Mouse (Mus musculus): Measurements from ENCODE around the gene Rgs10. TPM values are rescaled to one million over a fixed set of nuclear protein-coding genes. Genes with fewer than 3 reads are reported as not detected.

The Rgs10 gene
- polyA plus RNA-seq, 1 experiment: 9.9 TPM

DNA sequence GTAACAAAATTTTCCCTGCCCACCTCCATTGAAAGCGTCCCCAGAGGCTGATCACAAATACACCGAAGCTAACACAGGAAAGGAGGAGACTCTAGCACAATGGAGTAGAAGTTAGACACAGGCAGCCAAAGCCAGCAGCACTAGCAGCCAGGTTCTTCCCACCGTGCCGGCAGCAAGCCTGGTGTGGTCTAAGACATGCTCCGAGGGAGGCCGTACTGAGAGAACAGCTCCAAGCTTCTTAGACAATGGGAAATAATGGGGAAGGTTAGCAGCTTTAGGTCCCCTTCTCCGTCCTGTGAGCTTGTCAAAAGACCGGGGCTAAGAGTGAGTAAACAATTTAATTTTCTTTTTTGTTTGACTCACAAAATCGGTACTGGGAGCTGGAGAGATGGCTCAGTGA lies 1.1 kb upstream of the Rgs10 start:
- Histone ChIP-seq H3K4me1 (ENCODE audit: control insufficient read depth, insufficient read depth, insufficient read length, low read length) (no peaks in the 10 kb centered on the region), H3K27ac (replicated peaks; ENCODE audit: low read depth, low read length) (no peak overlapping the region), H3K4me3 (ENCODE audit: insufficient read depth, low read depth, low read length) (no peak overlapping the region)

DNA sequence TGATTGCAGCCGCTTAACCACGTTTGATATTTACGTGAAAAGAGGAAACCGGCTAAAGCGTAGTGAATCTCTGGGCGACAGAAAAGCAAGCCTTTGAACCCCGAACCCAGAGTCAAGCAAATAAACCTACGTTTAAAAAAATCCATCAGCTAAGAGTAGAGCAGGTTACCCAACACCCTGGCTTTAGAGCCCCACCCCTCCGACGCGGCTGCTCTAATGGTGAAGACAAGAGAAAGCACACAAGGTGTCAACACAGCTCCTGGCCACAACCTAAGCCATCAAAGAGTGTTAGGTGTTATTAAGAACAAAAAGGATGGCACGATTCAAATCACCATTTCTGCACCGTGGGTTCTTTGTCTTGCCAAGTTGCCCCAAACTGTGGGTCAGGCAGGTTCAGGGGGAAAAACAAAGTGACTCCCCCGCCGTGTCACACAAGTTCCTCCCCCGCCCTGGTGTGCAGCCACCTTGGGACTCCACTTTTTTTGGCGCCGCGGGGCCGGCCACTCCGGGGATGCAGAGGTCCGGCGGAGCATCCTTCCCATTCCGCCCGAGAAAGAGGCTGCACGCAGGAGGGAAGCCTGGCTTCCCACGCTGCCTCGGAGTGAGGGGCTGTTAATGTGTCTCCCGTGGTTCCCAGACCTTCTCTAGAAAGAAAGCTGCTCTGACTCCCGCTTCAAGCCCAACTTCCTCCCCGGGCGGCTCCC lies 1.2 kb downstream of the Rgs10 start:
- H3K4me3 ChIP-seq (ENCODE audit: insufficient read depth, low read depth, low read length): peak overlapping the region; percentile 77
- no peaks in the 10 kb centered on the region; the same call in 1 of the 2 replicates for H3K4me1 ChIP-seq (ENCODE audit: control insufficient read depth, insufficient read depth, insufficient read length, low read length)
- no peak overlapping the region for H3K27ac ChIP-seq (replicated peaks; ENCODE audit: low read depth, low read length)

DNA sequence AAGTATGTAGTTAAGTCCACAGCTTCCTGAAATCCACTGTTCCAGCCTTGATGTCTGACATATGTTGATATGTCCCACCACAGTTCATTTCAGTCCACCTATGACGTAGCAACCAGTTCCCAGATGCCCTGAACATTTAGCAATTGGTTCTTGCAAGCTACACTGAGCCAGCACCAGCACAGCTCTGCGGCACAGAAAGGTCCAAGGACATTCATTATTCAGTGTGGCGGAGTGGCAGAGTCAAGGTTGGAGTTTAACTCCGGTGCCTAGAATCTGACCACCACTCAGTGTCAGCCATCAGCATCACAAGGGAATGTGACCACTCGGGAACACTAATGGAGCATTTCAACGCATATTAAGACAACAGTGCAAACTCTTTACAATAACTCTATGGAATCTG lies 1.9 kb downstream of the Rgs10 start:
- Histone ChIP-seq H3K4me3 (ENCODE audit: insufficient read depth, low read depth, low read length) (peak overlapping the region; percentile 77), H3K4me1 (ENCODE audit: control insufficient read depth, insufficient read depth, insufficient read length, low read length) (no peaks in the 10 kb centered on the region; the same call in 1 of the 2 replicates), H3K27ac (replicated peaks; ENCODE audit: low read depth, low read length) (no peak overlapping the region)

DNA sequence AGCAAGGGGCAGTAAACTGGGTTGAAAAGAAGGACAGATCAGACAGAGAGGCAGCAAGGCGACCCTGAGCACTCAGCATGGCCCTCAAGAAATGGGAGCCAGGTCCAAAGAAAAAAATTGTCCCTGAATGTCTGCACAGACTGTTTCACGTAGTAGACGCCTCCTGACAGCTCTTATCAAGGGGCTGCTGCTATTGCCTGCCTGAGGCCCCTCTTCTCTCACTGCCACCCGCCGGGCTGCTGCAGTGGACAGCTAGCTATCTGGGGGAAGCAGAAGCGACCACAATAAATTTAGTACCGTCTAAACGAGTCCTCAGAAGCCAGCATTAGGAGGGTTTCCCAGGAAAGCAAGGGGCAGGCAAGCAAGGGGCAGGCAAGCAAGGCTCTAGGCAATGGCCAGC lies 4.1 kb downstream of the Rgs10 start:
- no peak overlapping the region for H3K4me3 ChIP-seq (ENCODE audit: insufficient read depth, low read depth, low read length)
- H3K27ac ChIP-seq (replicated peaks; ENCODE audit: low read depth, low read length): no peak overlapping the region
- no peaks in the 10 kb centered on the region; the same call in 1 of the 2 replicates for H3K4me1 ChIP-seq (ENCODE audit: control insufficient read depth, insufficient read depth, insufficient read length, low read length)

DNA sequence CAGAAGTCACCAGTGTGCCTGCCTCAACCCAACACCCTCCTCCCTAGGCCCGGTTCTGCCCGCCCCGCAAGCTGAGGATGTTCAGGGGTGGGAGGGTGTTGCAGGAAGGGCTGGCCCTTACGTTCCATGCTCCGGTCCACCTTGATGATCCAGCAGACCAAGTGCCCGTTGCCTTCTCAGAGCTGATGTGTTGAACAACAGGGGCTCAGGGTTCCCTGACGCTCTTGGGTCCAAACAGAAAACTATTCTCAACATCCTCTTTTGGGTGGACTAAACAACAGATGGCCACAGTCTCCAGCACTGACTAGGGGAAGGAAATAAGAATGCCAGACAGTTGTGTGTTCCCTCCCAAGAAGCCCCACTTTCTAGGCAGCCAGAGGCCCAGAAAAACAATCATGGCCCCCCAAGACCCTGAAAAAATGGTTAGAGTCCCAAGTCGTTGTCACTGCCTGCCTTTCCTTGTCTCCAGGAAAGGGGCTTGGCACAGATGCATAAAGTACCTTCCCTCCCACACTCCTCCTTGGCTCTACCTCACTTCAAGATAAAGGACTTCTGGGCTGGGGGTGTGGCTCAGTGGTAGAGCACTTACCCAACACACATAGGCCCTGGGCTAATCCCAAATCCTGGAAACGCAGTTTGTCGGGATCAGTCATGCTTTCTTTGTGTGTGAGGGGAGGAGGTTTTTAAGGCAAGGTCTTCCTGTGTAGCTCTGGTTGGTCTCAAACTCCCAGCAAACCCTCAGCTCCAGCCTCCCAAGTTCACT lies 6.3 kb downstream of the Rgs10 start:
- Histone ChIP-seq H3K4me3 (ENCODE audit: insufficient read depth, low read depth, low read length) (peak overlapping the region; percentile 38), H3K27ac (replicated peaks; ENCODE audit: low read depth, low read length) (peak overlapping the region; percentile 66), H3K4me1 (ENCODE audit: control insufficient read depth, insufficient read depth, insufficient read length, low read length) (no peaks in the 10 kb centered on the region; the same call in 1 of the 2 replicates)

DNA sequence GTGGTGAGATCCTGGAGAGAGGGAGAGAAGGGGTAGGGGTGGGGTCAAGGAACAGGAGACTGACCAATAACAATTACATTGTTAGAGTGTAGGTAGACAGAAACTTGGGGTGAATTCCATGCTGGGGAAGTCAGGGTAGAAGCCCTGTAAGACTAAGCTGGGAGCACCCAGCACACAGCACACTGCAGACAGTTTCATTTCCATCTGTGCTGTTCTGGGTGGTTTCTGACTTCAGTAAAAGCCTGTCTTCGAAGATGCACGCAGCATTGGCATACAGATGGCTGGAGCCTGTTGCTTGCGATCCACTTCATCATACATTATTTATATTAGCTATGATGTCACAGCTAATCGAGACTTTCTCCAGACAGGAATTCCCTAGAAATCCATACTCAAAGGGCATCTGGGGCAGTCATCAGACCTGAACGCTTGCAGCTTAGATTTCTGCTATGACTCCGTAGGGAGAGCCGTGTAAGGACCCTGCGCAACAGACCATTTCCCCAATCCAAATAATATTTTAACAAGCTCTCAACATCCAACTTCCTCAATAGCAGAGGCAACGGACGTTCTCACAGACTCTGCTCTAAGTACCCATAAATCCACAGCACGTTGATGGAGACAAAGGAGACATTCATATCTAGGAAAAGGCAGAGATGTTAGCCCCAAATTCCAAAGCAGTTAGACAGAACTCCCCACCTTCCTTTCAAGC lies 7.7 kb downstream of the Rgs10 start:
- H3K4me1 ChIP-seq (ENCODE audit: control insufficient read depth, insufficient read depth, insufficient read length, low read length): no peaks in the 10 kb centered on the region; the same call in 1 of the 2 replicates
- H3K4me3 ChIP-seq (ENCODE audit: insufficient read depth, low read depth, low read length): no peak overlapping the region
- H3K27ac ChIP-seq (replicated peaks; ENCODE audit: low read depth, low read length): no peak overlapping the region

DNA sequence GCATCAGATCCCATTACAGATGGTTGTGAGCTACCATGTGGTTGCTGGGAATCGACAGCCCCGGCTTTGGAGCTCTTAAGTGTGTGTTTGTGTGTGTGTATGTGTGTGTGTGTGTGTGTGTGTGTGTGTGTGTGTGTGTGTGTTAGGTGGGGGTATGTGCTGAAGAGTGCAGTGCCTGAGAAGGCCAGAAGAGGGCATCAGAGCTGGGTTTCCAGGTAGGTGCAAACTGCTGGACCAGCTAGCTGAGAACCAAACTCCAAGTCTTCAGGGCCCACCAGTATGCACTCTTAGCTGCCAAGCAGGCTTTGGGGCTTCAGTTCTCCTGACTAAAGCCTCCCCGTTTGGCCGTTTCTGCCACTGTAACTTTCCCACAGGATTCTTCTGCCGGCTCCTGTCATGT lies 10.3 kb downstream of the Rgs10 start:
- Histone ChIP-seq H3K4me1 (ENCODE audit: control insufficient read depth, insufficient read depth, insufficient read length, low read length) (no peaks in the 10 kb centered on the region; the same call in 1 of the 2 replicates), H3K27ac (replicated peaks; ENCODE audit: low read depth, low read length) (no peak overlapping the region), H3K4me3 (ENCODE audit: insufficient read depth, low read depth, low read length) (no peak overlapping the region)

DNA sequence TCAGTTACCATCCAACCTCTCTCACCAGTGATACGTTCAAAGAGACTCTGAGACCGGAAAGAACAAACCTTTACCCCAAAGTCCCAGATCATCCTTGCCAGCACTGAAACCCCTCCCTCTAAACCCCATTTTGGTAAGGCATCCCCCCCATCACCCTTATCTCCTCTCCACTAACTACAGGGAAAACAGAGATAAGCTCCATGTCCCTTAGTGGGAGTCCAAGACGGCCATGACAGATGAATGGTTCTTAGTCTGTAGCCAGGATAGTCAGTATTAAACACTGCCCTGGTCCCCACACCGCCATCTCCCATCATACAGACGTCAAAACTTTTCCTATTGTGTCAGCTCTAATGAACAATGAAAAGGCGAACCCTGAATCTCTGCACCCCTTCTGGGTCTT lies 14.6 kb downstream of the Rgs10 start:
- Histone ChIP-seq H3K4me1 (ENCODE audit: control insufficient read depth, insufficient read depth, insufficient read length, low read length) (peaks cover under 1% of the 10 kb centered on the region; the same call in 1 of the 2 replicates), H3K4me3 (ENCODE audit: insufficient read depth, low read depth, low read length) (no peak overlapping the region), H3K27ac (replicated peaks; ENCODE audit: low read depth, low read length) (no peak overlapping the region)

DNA sequence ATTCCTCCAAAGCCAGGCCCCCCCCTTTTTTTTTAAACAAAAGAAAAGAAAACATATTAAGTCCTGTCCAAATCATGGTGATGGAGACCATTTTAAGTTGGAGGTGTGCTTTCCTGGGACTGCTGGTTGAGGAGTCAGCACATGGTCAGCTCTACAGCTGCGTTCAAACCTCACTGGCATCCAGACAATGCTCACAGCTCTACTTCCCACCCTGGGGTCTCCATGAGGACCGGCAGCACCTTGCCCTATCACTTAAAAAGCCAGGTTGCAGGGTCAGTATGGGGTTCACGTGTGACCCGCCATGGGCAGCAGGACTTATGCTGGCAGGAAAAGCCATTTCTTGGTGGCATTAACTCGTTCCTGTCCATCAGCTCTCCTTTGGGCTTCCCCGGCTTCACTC lies 15.0 kb downstream of the Rgs10 start:
- Histone ChIP-seq H3K4me1 (ENCODE audit: control insufficient read depth, insufficient read depth, insufficient read length, low read length) (peaks cover 2% of the 10 kb centered on the region; the same call in 1 of the 2 replicates), H3K27ac (replicated peaks; ENCODE audit: low read depth, low read length) (no peak overlapping the region), H3K4me3 (ENCODE audit: insufficient read depth, low read depth, low read length) (no peak overlapping the region)

DNA sequence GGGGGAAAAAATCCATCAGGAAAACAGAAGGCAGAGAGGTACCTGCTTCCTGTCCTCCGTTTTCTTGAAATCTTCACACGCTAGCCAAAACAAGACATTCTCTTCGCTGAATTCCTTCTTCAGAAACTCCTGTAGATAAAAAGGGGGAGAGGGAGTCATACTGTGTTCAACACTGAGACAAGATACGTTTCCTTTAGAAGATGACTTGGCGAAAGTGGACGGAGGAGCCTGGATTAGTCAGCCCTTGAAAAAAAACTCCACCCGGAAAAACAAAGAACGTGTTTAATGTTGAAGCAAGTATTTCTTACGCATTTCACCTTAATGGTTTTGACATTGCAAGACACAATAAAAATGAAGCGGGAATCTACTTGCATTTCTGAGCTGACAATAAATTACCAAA lies 15.4 kb downstream of the Rgs10 start:
- H3K4me1 ChIP-seq (ENCODE audit: control insufficient read depth, insufficient read depth, insufficient read length, low read length): peaks cover 2% of the 10 kb centered on the region; the same call in 1 of the 2 replicates
- no peak overlapping the region for H3K27ac ChIP-seq (replicated peaks; ENCODE audit: low read depth, low read length)
- H3K4me3 ChIP-seq (ENCODE audit: insufficient read depth, low read depth, low read length): no peak overlapping the region

DNA sequence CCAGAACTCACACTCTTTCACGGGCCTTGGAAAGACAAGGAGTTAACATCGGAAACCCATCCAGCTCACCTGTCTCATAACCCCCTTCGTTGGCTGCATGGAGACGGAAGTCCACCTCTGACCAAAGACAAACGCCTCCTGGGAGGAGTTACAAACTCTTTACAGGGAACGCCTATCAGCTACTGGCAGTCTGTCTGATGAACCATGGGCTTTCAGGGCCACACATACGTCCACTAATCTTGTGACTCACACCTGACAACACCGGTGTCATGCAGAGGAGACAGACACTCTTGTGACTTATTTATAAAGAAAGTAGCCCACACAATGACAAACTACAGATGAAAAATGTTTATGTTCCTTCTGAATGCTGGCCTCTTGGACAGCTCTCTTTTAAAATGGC lies 16.0 kb downstream of the Rgs10 start:
- H3K4me1 ChIP-seq (ENCODE audit: control insufficient read depth, insufficient read depth, insufficient read length, low read length): peaks cover 2% of the 10 kb centered on the region; the same call in 1 of the 2 replicates
- H3K4me3 ChIP-seq (ENCODE audit: insufficient read depth, low read depth, low read length): no peak overlapping the region
- H3K27ac ChIP-seq (replicated peaks; ENCODE audit: low read depth, low read length): no peak overlapping the region

DNA sequence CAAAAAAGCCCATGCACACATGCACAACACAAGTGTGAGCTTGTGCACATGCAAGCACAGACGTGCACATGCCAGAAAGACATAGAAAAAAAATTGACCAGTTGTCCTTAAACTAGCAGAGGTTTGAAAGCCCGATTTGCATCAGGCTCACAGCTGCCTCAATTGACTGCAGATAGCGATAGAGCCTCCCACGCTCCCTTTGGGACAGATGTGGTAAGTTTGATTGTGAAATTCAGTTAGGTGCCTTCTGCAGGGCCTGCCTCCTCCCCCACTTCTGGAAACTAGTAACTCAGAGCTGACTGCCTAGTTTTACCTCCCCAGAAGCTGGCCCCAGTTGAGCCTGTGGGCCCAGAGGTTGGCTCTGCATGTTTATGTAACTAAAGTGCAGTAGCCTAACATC lies 19.9 kb downstream of the Rgs10 start:
- Histone ChIP-seq H3K4me3 (ENCODE audit: insufficient read depth, low read depth, low read length) (no peak overlapping the region), H3K27ac (replicated peaks; ENCODE audit: low read depth, low read length) (no peak overlapping the region), H3K4me1 (ENCODE audit: control insufficient read depth, insufficient read depth, insufficient read length, low read length) (peaks cover 2% of the 10 kb centered on the region; the same call in 1 of the 2 replicates)

DNA sequence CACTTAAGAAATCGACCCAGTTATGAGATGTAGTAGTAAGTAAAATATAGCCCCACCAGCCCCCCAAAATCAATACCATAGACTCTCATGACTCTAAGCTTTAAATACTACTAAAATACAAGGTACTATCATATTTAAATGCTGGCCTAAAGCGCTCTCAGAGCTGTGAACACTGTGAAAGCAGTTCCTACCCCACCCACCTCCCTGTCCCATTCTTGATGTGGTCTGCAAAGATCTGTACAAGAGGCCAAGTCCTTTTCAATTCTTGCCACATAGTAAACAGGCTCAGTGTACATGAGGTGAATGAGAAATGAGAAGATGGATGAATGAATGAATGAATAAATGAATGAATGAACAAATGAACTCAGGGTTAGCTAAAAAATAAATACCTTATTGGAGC lies 21.5 kb downstream of the Rgs10 start:
- Histone ChIP-seq H3K27ac (replicated peaks; ENCODE audit: low read depth, low read length) (no peak overlapping the region), H3K4me3 (ENCODE audit: insufficient read depth, low read depth, low read length) (no peak overlapping the region)

DNA sequence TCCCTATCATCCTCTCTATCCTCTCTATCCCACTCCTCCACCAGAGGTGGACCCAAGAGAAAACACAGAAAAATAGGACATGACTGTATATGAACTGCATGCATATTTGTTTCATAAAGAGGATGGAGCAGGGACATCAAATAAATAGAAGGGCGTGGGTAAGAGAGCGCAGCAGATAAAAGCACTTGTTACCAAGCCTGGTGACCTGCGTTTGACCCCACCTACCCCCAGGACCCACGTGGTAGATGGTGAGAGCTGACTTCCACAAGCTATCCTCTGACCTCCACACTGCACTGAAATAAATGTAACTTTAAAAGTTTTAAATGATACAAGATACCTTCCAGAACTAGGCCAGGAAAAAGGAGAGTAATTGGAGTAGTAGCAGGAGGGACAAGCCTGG lies 24.8 kb downstream of the Rgs10 start:
- Histone ChIP-seq H3K27ac (replicated peaks; ENCODE audit: low read depth, low read length) (no peak overlapping the region), H3K4me3 (ENCODE audit: insufficient read depth, low read depth, low read length) (no peak overlapping the region), H3K4me1 (ENCODE audit: control insufficient read depth, insufficient read depth, insufficient read length, low read length) (no peaks in the 10 kb centered on the region)

More for the DNA sequence above, 21.5 kb downstream of the Rgs10 start:
- peaks cover 2% of the 10 kb centered on the region; the same call in 1 of the 2 replicates for H3K4me1 ChIP-seq (ENCODE audit: control insufficient read depth, insufficient read depth, insufficient read length, low read length)

DNA sequence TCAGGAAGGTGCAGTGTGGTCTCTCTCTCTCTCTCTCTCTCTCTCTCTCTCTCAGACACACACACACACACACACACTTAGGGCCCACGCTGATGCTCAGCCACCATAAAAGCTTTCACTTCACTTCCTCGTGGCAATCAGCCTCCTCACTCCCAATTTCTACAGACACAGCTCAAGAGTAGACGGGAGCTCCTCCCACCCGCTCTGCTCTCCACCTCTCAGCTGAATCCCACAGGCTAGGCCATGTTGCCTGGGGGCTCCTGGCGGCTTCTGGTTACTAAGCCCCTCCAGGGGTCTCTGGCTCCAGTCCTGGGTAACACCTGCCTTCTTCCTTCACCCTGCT lies 25.6 kb downstream of the Rgs10 start:
- no peaks in the 10 kb centered on the region for H3K4me1 ChIP-seq (ENCODE audit: control insufficient read depth, insufficient read depth, insufficient read length, low read length)
- peak overlapping the region; percentile 93 for H3K27ac ChIP-seq (replicated peaks; ENCODE audit: low read depth, low read length)
- no peak overlapping the region for H3K4me3 ChIP-seq (ENCODE audit: insufficient read depth, low read depth, low read length)
